Mouse (Mus musculus) frontal cortex, postnatal 14 days (tissue): ENCODE data around the gene Asb13.

Source experiments
- DNase-seq, 2 experiments: peaks; one replicate each; pipeline ENCODE4 v3.0.0; 2022; ENCODE audit warnings: low spot score in 2 of 2

The Asb13 gene

DNA sequence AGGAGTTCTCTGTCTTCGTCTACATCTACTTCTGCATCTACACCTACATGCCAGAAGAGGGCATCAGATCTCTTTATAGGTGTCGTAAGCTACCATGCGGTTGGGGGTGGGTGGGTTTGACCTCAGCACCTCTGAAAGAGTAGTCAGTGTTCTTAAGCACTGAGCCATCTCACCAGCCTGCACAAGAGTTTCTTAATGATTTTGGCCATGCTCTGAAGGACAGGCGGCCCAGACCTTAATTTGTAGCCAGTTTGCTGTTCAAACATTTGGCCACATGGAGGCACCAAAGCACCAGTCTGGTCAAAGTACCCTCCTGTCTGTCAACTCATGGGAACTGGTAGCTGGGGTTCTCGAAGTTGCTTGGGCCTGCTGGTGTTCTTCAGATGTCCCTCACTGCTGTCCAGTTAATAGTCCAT is 31.5 kb downstream of the Asb13 start:
- DNase-seq: peak; percentile 35 to 69

DNA sequence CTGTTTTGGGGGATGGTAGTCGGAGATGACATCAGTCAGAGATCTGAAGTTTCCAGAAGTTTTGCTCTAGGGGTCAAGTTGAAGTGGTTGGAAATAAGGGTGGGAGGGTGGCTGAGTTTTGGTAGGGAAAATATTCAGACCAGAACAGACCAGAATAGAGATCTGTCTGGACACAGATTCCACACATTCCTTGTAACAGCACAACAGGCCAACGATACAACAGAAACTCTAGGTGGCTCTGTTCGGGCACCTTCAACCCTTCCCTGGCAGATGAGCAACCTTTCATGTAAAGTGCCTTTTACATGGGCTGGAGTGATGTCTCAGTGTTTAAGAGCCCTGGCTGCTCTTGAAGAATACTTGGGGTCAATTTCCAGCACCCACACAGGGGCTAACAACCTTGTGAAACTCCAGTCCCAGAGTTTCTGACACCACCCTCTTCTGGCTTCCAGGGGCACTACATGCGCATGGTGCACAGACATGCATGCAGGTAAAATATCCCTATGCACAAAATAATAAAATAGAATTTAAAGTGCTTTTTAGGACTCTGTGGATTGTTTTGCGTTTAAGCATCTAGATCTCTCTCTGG is 33.5 kb downstream of the Asb13 start:
- no peak for DNase-seq

DNA sequence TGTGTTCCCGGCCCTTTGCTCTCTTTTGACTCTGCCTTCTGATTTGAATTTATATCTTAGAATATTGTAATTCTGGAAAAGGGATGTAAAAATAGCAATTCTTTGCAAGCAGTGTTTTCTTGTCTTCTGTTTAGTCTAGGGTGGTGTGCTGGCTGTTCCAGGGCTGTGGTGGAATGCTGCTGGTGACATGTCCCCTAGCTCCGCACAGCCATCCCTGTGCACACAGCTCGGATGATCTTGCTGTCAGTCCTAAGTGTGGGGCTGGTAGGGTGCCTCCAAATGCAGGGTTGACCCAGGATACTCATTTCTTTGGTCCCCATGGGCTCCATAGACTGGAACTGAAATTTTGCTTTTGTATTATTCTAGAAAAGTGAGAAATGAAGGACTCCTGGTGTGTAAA is 34.2 kb downstream of the Asb13 start:
- DNase-seq: no peak

DNA sequence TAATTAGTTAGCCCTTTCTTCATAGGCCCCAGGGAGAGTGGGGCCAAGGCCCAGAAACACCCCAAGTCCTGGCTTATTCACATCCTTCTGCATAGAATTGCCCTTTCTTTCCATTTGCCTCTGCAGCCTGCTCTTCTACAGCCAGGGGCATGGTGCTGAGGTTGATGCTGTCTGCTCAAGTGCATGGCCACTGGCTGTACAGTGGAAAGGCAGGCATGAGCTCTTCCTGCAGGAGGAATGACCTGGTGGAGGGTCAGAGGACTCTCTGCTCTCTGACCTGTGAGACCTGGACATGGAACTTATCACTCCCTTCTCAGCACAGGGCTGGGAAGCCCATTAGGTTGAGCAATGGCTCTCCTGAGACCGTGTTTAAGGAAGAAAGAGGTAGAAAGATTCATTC is 35.8 kb downstream of the Asb13 start:
- no peak for DNase-seq

DNA sequence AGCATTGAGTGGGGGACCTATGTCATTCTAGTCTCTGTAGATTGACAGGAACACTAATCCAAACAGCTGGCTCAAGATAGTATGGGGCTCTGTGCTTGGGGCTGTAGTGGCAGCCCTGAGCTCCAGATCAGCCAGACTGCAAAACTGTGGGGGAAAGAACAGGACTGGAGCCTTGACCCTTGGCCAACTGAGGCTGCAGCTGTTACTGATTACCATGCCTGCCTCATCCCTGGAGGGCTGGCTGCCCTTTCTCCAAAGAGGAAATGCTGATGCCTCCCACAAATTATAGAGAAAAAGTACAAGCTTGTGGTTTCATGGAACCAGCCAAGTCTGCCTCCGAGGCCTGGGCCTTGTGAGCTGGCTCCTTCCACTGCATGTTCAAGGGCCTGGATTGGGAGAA is 36.2 kb downstream of the Asb13 start:
- DNase-seq: no peak

DNA sequence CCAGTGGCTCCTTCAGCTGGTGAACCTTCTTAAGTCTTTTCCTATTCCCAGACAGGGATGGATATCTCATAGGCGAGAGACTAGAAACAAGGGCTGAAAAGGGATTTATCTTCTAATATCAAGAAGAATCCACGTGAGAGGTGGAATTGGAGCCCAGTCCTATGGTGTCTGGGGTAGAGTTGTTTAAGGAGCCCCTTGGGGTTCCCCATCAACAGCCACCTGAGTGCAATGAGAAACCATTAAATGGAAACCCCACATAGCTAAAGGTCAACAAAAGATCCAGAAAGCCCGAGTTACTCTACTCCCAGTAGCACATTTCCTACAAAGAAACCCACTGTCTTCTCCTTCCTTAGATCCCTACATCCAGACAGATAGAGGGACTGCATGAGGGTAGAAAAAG is 39.3 kb downstream of the Asb13 start:
- no peak for DNase-seq

DNA sequence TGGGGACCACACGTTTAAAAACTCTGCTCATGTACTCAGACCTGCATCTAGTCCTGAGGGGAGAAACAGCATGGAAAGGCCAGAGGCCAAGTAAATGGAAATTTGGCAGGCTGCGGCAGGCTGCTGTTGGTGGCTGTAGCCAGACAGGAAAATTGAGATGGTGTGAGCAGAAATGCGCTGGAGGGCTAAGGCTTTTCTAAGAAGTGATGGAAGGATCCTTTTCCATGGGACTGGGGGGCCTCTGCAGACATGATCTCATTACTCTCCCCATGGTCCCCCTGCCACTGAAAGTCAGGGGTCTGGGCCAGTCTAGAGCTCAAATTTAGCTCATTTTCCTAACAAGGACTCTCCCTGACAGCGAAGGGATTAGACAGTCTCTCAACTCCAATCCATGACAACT is 39.8 kb downstream of the Asb13 start:
- DNase-seq: no peak

DNA sequence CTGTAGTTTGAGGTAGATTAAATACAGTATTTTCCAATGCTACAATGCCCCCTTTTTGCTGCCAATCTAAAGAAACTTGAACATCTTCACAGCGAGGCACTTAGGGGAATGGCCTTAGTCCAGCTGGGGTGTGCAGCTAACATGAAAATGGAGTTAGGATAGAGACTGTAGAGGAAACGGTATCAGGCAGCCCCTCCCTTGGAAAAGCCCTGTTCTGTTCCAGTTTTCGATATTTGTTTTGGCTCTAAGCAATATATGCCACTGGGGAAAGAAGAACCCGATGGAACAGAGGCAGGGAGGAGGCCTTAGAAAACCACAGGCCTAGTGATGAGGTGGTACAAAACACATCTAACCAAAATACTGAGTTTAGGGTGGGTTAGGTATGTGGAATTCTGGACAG is 42.0 kb downstream of the Asb13 start:
- no peak for DNase-seq

DNA sequence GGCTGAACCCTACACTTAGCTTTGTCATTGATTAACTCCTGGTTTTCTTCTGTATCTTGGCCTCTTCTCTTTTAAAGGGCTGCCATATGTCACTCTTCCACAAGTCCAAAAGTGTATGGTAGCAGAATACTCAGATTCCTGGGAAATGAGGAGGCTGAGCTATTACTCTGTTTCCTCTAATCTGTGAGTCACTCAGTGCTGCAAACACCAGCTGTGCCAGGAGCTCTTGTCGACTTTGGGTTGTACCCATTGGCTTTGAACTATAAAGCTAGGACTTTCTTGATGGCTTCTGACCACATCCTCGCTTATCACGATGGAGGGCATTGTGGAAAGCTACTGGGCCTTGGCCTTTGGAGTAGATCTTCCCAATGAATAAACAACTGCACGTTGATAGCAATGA is 45.3 kb downstream of the Asb13 start:
- DNase-seq: no peak

DNA sequence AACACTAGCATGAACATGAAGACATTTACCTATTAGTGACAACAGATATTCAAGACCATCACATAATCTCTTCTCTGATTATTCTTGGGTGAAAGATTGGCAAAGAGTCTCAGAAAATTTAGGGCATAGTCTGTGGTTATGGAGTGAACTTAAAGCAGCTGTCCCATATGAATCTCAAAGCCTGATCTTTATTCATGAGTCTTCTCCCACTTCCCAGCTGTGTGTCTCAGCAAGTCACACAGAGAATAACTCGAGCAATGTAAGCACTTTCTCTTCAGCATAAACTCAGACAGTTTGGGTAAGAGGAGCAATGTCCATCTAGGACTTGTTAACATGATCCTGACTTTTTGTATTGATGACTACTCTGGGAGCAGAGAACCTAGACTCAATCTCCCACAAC is 52.5 kb downstream of the Asb13 start:
- no peak for DNase-seq

DNA sequence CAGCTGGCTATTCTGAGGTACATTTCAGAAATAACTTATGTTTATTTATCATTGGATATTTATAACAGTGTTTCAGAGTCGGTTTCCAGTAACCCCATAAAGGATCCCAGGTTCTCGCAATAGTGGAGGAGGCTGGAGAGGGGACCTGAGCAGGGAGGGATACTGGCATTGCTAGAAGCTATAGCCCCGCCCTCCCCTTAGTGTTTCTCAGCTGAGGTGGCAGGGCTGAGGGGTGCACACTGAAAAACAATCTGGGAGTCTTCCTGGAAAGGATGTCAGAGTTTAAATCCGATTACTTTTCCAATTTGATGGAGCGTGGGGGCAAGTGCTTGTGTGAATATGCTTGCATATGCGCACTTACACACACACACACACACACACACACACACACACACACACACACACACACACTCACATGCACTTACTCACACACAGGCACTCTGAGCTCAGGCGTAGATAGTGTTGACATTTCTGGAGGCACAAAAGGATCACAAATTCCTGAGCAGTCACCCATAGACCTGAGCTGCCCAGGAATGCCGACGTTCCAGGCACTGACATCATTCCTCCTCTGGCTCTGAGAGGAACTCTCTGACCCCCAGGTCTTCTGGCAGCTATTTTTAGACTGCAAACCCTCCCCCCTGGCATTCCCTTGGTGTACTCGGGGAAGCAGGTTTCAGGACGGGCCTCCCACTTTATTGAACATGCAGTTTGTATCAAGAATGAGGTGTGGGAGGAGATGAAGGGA is 60.9 kb downstream of the Asb13 start:
- DNase-seq: no peak

DNA sequence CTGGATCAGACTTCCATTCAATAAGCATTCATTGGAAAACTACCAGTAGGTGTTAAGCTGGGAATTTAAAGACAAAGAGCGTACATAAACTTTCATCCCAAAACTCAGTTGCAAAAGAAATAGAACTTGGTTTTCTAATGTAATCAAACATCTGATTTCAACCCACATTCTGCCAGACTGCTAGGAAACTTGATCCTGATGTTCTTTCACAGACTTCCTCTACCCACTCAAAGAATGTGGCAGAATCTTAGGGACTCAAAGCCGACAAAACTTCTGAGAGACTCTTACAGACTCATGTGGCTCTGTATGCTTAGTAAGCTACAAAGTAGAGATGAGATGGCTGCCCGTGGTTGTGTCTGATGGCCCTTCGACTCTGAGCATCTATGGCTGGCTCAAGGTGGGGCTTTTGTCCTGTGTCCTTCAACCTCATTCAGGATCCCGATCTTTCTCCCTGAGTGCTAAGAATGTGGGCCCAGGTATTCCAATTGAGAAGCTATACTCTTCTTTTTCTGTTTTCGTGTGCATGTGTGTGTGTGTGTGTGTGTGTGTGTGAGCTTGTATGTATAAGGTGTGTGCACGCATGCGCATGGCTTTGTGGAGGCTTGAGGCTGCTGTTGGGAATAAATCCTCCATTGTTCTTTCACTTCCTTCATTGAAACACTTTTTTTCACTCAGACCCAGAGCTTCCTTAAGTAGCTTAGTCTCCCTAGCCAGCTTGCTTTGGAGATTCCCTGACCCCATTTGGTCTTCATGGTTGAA is 63.3 kb downstream of the Asb13 start:
- no peak for DNase-seq

DNA sequence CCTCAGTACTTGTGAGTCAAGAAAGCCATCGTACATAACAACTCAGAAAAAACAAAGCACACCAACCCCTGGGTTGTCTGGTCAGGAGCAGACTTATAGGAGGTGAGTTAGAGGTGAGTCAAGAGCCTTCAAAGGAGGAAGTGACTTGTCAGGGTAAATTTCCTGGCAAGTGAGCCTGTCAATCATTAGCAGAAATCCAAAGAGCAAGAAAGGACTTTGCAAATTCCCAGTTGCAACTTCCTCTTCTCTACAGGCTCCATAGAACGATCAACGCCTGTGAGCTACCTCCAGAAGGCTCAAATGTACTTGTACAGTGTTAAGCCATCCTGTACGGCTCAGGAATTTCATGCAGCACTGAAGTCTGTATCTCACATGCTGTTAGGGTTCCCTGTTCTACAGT is 66.9 kb downstream of the Asb13 start:
- DNase-seq: no peak
